Mouse (Mus musculus) heart, adult 10 weeks (tissue): Measurements from ENCODE around the gene Fat2. TPM values are rescaled to one million over a fixed set of nuclear protein-coding genes. Genes with fewer than 3 reads are reported as not detected.

Source experiments
- polyA plus RNA-seq: library from polyadenylated mRNA; stranded (reverse); fragments of 350-450 nt; fragmentation: Illumina TruSeq; extraction: RNeasy Lipid Tissue Mini Kit (QIAGEN cat#74804); gene quantifications from one replicate; pipeline ENCODE4 v1.2.3, GENCODE M21; 2014; ENCODE audit warnings: low read depth, low replicate concordance

Gene Fat2
- polyA plus RNA-seq = 0.05 TPM

DNA sequence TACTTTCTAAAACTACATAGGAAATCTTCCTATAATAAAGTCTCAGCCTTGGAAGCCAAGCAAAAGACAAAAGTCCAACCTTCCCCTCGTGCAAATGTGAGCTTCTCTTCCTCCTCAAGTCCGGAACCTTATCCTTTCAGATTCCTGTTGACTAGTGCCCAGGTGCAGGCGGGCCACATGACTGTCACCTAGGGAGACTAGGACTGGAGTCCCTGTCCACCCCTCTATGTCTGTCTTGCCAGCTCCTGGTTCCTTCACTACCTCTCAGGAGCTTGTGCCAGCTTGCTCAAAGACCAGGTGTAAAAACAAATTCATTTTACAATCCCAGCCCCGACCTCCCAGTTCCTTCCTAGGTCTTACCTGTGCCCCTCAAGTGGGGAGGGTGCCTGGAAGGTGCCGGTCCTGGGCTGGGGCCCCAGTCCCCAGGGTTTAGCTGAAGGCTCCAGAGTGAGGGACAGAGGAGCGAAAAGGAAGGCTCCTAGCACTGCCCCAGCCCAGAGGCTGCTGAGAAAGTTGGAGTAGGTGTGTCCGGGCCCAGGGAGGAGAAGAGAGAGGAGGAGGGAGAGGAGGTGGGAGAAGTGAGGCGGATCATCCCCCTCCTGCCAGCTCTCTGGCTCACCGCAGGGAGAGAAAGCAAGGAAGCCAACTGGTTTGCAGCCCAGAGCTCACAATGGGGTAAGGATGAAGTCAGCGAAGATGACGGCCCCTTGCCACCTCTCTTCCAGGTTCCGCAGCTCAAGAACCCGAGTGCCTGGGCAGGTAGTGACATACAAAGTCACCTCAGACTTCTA, at the start of gene Fat2:
Fat2 (minus strand) TSS at position 464 of the 791 bp plus-strand sequence.

DNA sequence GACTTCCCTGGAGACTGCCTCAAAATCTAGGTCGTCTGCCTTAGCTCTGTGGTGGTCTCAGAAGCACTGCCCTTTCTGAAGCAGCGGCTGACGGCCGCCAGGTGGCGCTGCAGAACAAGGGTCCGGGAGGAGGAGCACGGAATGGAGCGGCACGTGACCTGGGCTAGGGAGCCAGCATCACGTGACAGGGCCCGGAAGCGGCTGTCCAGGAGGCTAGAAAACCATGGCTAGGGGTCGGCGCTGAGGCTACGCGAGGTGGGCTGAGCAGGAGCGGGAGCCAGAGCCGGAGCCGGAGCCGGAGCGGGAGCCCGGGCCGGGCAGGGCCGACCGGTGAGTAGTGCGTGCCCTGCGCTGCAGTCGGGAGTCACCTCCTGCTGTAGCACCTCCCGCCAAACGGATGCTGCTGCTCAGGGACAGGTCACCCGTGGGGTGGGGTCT, 132.2 kb downstream of the Fat2 start, which contains the start of gene Slc36a1:
Slc36a1 (plus strand) TSS at position 192 of the 438 bp plus-strand sequence.

Other genes starting within 250 kb of the Fat2 start
- 10.3 TPM for gene Gm2a, start 238.4 kb downstream of the Fat2 start, polyA plus RNA-seq
- gene Slc36a3, start 184.9 kb downstream of the Fat2 start, polyA plus RNA-seq = not detected
- 31.4 TPM for gene Slc36a2, start 151.5 kb downstream of the Fat2 start, polyA plus RNA-seq
- gene Slc36a1, start 132.2 kb downstream of the Fat2 start, polyA plus RNA-seq = 6.5 TPM
- 265 TPM for gene Sparc, start 86.6 kb upstream of the Fat2 start, polyA plus RNA-seq
- 120 TPM for gene Atox1, start 124.7 kb upstream of the Fat2 start, polyA plus RNA-seq
- gene G3bp1, start 133.1 kb upstream of the Fat2 start, polyA plus RNA-seq = 38.6 TPM